Mouse (Mus musculus): ENCODE measurements around the gene 5730596B20Rik.

5730596B20Rik gene

DNA sequence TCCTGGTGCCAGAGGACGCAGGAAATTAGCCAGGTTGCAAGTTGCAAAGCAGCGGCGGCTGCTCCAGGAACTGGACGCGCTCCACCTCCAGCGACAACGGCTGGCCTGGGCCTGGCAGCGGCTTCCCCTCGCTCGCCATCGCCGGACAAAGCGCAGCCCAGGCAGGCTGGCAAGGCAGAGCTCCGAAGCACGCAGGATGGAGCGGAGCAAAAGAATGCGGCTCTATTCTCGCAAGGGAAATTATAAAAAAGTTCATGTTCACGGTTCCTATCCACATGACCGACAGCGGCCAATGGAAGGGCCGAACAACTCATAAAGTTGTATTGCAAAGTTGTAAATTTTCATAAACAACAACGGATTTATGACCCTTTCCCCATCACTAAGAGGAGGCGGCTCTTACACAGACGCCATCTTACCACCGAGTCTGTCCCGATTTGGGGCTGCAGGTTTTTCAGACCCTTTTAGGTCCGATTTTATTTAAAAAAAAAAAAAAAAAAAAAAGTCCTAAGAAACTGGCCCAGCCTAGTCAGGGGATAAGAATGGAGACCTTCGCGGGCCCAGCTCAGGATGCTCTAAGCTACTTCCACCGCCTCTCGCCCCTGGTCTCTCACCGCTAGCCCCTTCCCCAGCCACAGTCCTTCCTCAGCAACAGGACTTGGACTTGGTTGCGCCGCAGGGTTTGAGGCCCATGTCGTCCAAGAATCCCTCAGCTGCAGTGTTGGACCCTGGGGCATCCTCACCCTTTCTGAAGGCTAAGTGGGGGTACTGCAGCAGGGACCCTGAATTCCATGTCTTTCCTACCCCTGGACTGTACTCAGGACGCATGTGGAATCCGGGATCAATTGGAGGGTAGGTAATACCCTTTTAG is 36.1 kb downstream of the 5730596B20Rik start, which contains the start of the genes Hoxa3 and Gm28308:
TSS of gene Hoxa3 (minus strand) at position 218 of the 868 bp plus-strand sequence.
TSS of gene Gm28308 (minus strand) at position 221 of the 868 bp plus-strand sequence.
- in situ Hi-C loops (cut with MboI) = no loop called here

DNA sequence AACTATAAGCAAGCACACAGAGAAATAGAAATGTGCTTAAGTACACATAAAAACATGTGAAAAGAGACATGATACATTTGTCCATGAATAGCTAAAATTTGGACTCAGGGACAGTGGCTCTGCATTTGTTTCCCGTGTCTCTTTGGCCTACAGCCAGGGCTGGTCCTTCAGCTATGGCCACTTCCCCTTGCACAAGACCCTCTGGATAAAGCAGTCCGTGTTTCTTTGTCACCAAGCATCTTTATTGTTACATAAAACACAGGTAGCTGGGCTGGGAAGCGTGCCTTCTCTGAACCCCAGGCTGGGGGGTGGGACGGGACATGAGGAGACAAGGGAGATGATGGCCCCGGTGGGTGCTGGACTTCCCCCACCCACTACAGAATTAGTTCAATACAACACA is 37.0 kb downstream of the 5730596B20Rik start:
- in situ Hi-C loops (cut with MboI) = no loop called here

DNA sequence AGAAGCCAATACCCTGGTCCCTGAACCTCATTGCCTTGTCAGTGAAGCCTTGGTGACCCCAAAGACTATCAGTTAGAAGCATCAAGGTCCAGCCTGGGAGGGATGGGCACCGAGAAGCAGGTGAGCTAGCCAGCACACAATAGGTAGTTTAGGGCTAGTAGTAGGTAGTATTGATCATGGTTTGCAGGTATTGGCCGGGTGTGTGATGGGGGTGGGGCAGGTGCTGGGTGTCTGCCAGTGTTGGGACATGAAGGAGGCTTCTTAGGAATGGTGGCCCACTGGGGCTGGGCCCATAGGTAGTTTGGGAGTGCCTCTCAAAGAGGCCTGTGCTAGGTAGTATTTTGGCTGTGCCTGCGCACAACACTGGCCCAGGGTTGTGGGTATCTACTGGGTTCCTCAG is 37.8 kb downstream of the 5730596B20Rik start:
- in situ Hi-C loops (cut with MboI) = no loop called here

DNA sequence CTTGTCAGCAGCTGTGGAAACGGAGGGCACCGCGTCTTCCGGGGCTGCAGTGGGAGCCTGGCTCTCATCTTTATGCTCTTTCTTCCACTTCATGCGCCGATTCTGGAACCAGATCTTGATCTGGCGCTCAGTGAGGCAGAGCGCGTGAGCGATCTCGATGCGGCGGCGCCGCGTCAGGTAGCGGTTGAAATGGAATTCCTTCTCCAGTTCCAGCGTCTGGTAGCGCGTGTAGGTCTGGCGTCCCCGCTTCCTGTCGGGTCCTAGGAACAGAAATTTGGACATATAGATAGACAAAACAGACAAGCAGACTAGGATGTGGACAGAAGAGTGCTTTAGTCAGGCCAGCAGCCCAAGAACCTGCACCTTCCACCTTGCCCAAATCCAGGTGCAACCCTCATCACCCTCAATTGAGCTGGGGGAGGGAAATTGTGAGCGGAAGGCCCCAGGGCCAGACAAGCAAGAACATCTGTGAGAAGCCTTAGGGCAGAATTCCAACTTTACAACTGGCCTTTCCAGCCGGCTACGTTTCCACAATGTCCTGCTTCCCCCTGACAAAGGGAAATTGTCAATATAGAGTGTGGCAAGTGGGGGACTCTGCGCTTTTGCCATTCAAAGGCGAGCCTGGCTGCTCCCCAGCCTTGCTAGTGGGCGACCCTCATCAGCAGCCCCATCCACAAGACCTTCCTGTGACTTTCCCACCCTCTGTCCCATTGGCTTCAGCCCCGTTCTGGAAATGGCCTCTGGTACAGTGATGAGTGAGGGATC is 38.7 kb downstream of the 5730596B20Rik start:
- in situ Hi-C loops (cut with MboI) = no loop called here

DNA sequence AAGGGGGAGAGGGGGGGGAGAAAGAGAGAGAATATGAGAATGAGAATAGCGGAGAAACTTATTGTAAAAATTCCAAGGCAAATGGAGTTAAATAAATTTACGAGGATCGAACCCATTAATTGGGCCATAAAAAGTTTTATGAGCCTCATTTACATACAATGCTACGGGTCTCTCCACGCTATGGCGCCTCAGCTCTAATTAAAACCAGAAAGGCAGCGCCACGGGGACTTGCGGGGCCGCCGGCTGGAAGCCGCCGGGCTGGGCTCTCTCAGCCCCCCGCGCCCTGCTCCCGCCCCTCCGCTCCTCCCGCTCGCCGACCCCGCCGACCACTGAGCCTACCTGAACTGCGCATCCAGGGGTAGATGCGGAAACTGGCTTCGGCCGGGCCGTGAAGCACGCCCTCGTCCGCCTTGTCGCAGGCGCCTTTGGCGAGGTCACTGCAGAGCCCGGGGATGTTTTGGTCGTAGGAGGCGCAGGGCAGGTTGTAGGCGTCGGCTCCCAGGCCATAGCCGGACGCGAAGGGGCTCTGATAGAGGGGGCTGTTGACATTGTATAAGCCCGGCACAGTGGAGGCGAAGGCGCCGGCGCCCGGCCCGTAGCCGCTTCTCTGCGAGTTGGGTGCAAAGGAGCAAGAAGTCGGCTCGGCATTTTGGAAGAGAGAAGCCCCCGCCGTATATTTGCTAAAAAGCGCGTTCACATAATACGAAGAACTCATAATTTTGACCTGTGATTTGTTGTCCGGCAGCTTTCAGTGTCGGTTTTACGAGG is 39.6 kb downstream of the 5730596B20Rik start:
- in situ Hi-C loops (cut with MboI) = no loop called here

DNA sequence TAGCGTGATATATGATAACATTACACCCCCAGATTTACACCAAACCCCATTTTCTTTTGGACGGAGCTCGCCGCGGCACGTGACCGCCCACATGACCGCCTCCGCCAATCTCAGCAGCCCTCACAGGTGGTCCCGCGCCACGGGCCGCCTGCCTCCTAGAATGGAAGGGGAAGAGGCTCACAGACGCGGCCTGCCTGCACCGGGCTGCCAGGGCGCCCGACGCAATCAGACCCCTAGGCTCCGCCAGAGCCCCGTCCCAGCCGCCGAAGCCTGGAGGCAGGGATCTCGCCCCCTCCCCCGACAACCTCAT is 40.1 kb downstream of the 5730596B20Rik start:
- in situ Hi-C loops (cut with MboI) = no loop called here

DNA sequence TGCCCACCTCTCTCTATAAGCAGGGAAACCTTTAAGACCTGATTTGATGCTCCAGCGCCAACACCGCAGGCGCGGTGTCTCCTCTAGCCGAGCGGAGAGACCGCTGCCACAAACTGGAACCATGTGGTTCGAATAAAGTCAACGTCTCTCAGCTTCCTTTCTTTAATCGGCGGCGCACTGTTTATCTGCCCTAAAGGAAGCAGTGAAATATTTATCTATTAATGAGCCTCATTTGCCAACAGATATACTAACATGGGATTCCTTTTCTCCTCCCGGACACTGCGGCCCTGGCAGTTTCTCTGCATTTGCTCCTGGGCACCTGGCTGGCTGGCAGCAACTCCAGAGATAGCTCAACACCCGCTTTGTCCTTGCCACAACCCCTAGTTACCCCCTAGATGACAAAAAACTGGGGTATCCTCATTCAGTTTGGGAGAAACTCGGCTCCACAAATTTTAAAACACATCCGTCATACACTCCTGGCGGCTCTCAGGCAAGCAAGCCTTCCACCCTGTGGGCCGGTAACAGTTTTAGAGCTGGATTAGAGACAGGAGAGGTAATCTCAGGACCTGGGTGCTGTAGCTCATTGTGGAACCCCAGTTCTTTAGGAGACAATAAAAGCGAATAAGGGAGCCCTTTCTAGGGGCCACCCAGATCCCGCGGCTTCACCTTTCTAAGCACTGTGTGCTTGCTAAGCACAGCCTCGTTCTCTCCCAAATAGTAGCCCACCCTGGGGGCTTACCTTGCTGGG is 40.8 kb downstream of the 5730596B20Rik start:
- in situ Hi-C loops (cut with MboI) = no loop called here

DNA sequence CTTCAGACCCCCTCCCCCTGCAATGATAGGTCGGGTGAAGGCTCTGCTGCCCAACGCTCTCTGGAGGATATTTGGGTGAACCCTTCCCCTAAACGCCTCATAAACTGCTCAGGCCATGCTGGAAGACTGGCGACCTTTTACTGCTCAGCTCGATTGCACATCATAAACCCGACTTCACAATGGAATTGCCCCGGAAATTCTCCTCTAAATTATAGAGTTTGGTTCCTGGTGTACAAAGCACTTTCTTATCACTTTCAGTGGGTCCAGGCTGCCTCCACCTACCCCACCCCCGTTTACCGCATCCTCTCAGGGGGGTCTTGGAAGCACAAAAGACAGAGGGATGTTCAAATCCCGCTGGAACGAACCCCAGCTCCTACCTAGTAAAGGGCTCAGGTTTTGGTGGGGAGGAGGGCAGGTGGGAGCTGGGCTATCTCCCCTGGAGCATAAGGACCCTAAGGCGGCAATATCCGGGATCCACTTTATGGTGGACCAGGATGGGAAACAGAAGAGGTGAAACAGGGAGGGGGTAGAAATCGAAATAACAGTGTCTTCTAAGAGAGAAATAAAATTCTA is 41.4 kb downstream of the 5730596B20Rik start:
- in situ Hi-C loops (cut with MboI) = no loop called here

DNA sequence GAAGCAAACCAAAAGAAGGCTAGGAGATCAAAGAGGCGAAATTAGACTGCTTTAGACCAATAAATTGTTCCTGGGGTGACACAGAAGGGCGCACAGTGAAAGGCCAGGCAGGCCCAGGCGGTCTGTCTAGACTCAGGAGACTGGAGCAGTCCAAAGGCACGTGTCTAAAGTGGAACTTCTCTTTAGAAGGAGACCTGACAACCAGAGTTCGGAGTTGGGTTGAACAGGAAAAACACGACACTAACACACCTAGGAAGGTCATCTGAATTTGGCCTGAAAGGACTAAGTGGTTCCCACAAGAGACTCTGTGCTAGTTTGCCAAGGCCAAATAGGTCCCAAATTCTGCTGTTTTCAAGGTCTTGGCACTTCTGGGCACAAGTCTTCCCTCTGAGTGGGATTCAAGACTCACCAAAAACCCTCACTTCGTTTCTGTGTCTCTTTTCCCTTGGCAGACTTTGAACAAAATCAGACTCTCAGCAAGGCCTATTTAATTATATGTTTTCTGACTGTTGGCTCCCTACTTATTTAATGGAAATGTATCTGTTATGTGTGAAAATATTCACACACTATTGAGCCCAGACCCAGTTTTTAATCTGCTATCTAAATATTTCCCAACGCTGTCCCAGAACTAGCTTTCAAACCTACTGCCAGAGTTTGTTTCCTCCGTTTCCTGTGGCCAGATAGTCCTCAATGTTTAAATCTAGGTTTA is 42.1 kb downstream of the 5730596B20Rik start:
- in situ Hi-C loops (cut with MboI) = no loop called here

DNA sequence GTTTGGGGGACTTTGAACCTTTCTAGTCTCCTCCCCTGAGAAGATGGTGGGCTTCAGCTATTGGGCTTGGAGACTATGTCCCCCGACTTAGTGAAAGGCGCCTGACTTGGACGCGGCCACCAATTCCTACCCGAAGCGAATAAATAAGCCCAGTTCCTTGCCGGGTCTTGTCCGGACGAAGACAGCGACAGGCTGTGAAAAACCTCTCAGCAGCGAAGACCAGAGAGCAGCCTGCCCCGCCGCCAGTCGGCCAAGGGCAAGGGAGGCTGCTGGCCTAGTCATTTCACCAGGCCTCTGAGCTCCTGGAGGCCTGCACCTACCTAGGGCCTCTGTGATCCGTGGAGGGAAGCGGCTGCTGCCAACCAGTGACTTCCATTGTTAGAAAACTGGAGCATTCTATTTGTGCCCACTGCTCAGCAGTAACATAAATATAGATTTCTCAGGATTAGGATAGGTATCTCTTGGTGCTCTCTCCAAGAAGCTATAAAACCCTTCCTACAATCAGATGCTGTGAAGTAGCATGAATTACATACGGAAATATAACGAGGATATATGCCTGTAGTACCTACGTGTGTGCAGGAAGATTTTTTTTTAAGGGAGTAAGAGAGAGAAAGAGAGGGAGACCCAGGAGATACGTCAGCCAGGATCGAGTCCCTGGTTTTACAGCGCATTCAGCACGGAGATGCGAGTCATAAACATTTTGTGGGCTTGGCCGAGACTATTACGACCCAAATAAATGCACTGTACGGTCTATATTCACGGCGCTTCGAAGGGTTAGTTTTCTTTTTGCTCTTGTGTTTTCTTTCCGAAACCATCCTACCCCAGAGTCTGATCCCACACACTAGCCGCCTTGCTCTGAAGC is 42.9 kb downstream of the 5730596B20Rik start:
- in situ Hi-C loops (cut with MboI) = loop anchor here (10.0 kb wide), 2 partner anchors 635 to 835 kb away; no protein-coding TSS in a partner anchor

DNA sequence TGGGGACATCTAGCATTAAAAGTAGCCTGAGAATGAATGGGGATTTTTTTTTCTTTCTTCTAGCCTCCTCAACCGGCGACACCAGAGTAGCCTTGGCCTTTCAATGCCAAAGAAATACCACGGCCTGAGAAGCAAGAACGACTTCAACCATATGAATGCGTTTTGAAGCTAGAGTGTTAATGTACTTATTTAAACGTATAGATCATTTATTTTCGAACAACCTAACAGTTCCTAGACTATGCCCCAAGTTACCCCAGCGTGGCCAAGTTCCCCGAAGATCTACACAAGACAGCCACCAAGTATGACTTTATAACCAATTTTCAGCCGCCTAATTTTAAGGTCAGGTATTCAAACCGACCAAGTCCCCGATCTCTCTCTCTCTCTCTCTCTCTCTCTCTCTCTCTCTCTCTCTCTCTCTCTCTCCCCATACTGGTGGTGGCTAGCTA is 43.6 kb downstream of the 5730596B20Rik start:
- in situ Hi-C loops (cut with MboI) = loop anchor here (10.0 kb wide), 2 partner anchors 636 to 836 kb away; no protein-coding TSS in a partner anchor

DNA sequence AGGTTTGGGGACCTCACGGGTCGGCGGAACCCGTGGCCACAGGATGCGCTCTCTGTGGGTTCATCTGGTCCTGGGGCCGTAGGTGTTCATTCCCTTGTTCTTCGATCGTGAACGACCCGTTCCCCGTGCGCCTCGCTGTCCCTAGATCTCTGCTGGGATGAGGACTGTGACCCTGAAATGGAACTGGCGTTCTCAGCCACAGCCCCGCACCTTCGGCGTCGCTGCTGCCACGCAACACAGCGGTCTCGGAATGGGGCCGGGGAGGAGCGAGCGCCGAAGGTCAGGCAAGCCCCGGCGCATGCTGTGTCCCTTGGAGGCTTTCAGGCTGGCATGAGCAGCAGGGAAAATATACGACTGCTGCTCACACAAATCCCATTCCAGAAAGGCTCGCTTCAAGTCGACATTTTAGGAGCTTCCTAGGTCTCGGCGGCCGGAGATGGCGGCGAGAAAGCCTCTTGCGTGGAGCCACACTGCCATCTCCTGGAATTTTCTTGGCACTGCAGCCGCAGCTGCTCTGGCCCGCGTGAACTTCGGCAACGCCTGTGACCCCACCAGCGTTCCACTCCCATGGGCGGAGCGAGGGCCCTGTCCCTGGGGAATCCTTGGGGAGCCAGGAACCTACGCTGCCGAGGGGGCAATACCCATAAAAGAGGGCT is 44.2 kb downstream of the 5730596B20Rik start, which contains the start of gene Hoxa7:
TSS of gene Hoxa7 (minus strand) at position 518 of the 656 bp plus-strand sequence.
- in situ Hi-C loops (cut with MboI) = loop anchor here (10.0 kb wide), 2 partner anchors 637 to 837 kb away; no protein-coding TSS in a partner anchor

DNA sequence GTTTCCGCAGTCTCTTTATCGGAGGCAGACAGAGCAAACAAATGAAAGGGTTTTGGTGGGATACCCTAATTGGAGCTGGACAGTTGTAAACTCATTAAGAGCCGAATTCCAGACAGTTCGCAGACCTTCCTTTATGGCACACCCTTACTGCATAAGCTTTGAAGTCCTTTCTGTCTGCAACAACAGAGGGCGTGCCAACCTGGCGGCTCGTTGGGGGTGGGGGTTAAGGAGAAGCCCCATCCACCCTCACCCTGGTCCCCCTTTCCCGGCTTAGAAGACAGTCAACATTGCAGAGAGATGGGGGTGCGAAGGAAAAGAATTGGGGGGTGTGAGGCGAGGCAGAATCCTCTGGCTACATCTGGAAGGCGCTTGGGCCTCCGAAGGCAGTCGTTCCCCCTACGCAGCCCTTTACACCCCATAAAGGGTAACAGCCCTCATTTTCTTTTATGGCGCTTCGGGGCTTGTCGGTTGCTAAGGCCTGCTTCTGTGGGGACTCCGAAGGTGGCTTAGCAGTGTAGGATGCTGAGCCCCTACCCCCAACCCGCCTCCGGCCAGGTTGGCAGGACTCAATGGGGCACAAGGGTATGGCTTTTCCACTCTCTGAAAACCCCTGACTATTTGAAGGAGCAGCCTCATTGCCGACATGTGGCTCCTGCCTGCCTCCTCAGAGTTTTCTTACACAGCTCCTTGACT is 44.8 kb downstream of the 5730596B20Rik start:
- in situ Hi-C loops (cut with MboI) = loop anchor here (10.0 kb wide), 2 partner anchors 637 to 837 kb away; no protein-coding TSS in a partner anchor

DNA sequence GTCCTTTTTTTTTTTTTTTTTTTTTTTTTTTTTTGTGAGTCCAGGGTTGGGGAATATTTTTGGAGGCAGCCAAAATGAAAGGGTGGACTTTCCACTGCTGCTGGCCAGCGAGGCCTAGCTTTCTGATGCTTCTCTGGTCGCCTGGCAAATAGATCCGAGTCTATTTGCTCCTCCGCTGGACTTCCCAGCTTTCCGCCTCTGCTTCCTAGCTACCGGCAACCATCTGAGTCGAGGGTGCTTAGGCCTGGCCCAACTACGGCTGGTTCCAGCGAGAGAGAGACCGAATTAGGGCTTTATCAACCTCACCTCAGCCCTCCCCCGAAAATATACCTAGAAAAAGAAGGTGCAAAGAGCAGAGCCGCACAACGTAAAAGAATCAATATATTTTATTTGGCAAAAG is 45.4 kb downstream of the 5730596B20Rik start:
- in situ Hi-C loops (cut with MboI) = loop anchor here (10.0 kb wide), 2 partner anchors 638 to 838 kb away; no protein-coding TSS in a partner anchor

DNA sequence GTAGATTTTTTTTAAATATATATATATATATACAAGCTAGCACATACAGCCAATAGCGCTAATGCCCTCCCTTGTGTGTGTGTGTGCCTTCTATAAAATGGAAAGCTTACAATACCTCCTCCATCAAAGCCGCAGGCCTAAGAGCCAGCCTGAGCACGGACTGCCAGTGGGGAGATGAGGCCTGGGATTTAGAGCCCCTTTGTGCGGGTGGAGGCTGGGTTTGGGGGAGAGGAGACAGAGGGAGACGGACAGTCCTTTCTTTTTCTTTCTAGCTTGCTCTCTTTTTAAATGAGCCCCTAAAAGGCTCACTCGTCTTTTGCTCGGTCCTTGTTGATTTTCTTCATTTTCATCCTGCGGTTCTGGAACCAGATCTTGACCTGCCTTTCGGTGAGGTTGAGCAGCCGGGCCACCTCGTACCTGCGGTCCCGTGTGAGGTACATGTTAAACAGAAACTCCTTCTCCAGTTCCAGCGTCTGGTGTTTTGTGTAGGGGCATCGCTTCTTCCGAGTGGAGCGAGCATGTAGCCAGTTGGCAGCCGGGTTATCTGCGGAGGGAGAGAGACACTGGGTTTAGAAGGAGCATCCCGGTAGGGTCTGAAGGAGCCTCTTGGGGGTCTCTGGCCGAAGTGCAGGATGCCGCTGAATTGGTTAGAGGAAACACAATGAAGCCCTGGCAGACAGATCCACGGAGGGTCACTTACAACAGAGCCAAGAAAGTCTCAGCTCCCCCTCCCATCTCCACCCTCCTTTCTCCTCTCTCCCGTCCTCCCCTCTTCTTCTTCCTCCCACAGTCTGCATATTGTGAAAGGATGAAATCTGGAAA is 46.9 kb downstream of the 5730596B20Rik start:
- in situ Hi-C loops (cut with MboI) = loop anchor here (10.0 kb wide), 2 partner anchors 639 to 839 kb away; no protein-coding TSS in a partner anchor

DNA sequence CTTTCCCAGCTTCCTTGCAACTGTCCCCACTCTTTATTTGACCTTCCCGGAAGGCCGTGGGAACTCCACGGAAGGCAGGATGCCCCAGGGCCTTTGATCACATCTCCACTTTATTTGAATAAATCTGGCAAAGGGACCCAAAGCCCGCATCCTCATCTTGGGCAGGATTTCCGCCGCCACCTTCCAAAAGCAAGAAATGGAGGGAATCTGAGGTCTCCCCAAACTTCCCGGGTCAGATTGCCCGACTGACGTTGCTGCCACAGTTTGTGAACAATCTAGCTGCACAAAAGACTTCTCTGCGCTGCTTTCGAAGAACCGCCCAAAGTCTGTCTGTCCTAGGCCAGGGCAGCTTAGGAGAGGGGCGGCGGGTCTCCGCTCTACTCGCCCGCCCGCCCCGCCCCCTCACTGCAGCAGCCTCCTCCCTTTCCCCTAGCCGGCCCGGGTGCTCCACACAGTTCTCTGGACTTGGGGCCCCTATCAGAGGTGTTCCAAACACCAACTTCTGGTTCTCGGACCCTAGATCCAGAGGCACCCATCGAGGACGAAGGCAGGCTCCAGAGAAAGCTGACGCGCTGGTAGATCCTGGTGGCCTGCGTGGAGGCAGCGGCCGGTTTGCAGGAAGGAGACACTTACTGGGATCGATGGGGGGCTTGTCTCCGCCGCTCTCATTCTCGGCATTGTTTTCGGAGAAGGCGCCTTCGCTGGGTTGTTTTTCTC is 47.8 kb downstream of the 5730596B20Rik start:
- in situ Hi-C loops (cut with MboI) = loop anchor here (5.0 to 25.0 kb wide), 4 partner anchors 640 to 1413 kb away; no protein-coding TSS in a partner anchor
